9 mouse cellular contexts compared by ENCODE assay signal in the genomic region with DNA sequence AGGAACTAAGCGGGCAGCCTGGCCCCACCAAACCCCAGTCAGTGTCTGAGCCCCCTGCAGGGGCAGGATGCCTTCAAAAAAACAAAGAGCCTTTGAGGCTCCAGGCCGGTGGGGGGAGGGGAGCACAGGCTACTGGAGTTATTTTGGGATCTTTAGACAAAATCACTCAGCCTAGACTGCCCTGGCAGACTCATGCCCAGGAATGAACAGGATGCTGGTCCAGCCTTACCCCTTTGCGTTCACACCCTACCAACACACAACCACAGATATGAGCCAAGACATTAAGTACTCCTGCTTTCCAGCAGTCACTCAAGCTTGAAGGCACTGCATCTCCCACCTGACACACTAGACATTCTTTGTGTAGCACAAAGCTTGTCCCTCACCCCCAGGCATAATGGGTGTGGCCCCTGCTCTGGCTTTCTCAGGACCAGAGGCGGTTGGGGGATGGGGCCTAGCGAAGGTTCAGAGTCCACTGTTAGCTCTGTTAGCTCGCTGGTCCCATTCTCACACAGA. TPM values are rescaled to one million over a fixed set of nuclear protein-coding genes. Genes with fewer than 3 reads are reported as not detected.
DNase-seq lines count a peak whose midpoint lies in the region; ATAC-seq lines count a peak whose summit lies in the region.
"Had no signal": no experiment of that assay in that cellular context is flagged by ENCODE, and none has a peak within 500 bp of the region (broad histone marks: within the 10 kb centered on the region; RNA-seq: fewer than 3 reads in every experiment).

No protein-coding gene starts in this region.

- peak overlapping the region; percentile 44 for H3K4me2 ChIP-seq in forebrain, embryonic 12.5 days
- H3K4me2 ChIP-seq in kidney, embryonic 14.5 days (replicated peaks; ENCODE audit: low read depth, low read length): peak overlapping the region; percentile 22

- H3K4me1 ChIP-seq in forebrain, embryonic 12.5 days: peaks cover 98% of the 10 kb centered on the region
- H3K4me1 ChIP-seq in kidney, embryonic 14.5 days (ENCODE audit: control insufficient read depth, insufficient read depth, low read length): peaks cover 77% of the 10 kb centered on the region

- peak overlapping the region; percentile 92 for H3K27ac ChIP-seq in forebrain, embryonic 12.5 days
- peak overlapping the region; percentile 82 for H3K27ac ChIP-seq in kidney, embryonic 14.5 days (ENCODE audit: low read depth, low read length)

- H3K9ac ChIP-seq in forebrain, embryonic 12.5 days: peak overlapping the region; percentile 51
- no peak overlapping the region for H3K9ac ChIP-seq in kidney, embryonic 14.5 days (ENCODE audit: low read depth, low read length)

- 5% methylated on average over 6 of the region's 6 CpGs for WGBS in forebrain, embryonic 12.5 days
- WGBS in kidney, embryonic 14.5 days: 31% methylated on average over 6 of the region's 6 CpGs

- peak; percentile 50 for ATAC-seq in forebrain, embryonic 12.5 days (ENCODE audit: low FRiP score)
- peak; percentile 65 for ATAC-seq in kidney, embryonic 14.5 days (ENCODE audit: low FRiP score, low TSS enrichment)
- ATAC-seq in erythroid progenitor cell, adult 5-6 weeks (replicated peaks; ENCODE audit: low FRiP score, poor library complexity, severe bottlenecking): no peak

- DNase-seq in layer of hippocampus, adult 9-11 months: peak; percentile 42
- no peak for DNase-seq in layer of hippocampus, adult 8-10 months (ENCODE audit: low spot score in 2 of 2)
- peak; percentile 48 for DNase-seq in lung, postnatal 25 days (ENCODE audit: low spot score)
- DNase-seq in adrenal gland, postnatal 4 days (ENCODE audit: low spot score in 2 of 2): no peak
- DNase-seq in adrenal gland, adult 2 months: no peak

- no peaks in the 10 kb centered on the region for H3K27me3 ChIP-seq in forebrain, embryonic 12.5 days
- H3K27me3 ChIP-seq in kidney, embryonic 14.5 days (ENCODE audit: control insufficient read depth, insufficient read depth, low read length): no peaks in the 10 kb centered on the region

- peak overlapping the region; percentile 11; the same call in 1 of the 2 replicates for H3K4me3 ChIP-seq in forebrain, embryonic 12.5 days (replicated peaks)
- H3K4me3 ChIP-seq in kidney, embryonic 14.5 days (ENCODE audit: low read length): no peak overlapping the region

- no peaks in the 10 kb centered on the region for H3K9me3 ChIP-seq in forebrain, embryonic 12.5 days
- no peaks in the 10 kb centered on the region for H3K9me3 ChIP-seq in kidney, embryonic 14.5 days (ENCODE audit: control insufficient read depth, low read length)

- peaks cover 56% of the 10 kb centered on the region for H3K36me3 ChIP-seq in forebrain, embryonic 12.5 days (replicated peaks)
- peaks cover 51% of the 10 kb centered on the region for H3K36me3 ChIP-seq in kidney, embryonic 14.5 days (ENCODE audit: control insufficient read depth, insufficient read depth, low read length)

RNA-seq across cellular contexts. Expression of gene Agrn, which starts 8.4 kb away (rescaled TPM):
- total RNA-seq in layer of hippocampus, adult 8-10 months (2022): 100 to 1,000 TPM; 125 to 145 (median 144) TPM
- 139 and 152 TPM in 2 replicates for polyA plus RNA-seq in forebrain, embryonic 12.5 days (2016; fragmentation: Nextera tagmentation; extraction: Ambion mirVana)
- polyA plus RNA-seq in kidney, embryonic 14.5 days (2014; fragmentation: Nextera tagmentation; extraction: Ambion mirVana): 61.6 and 83.9 TPM in 2 replicates
- 107 and 119 TPM in 2 replicates for total RNA-seq in erythroid progenitor cell, adult 5-6 weeks (2015; ENCODE audit: low replicate concordance)
- 52.9 and 82.3 TPM in 2 replicates for total RNA-seq in erythroid progenitor cell, adult 5-6 weeks (2017; ENCODE audit: low replicate concordance)
- total RNA-seq in adrenal gland, postnatal 4 days (2021): 100 to 1,000 TPM in 1 of 2 experiments, 10 to 100 TPM in 1; 92.2 to 139 TPM
- total RNA-seq in adrenal gland, adult 2 months (2021): 10 to 100 TPM; 23.2 to 34.1 TPM
- 39.3 and 46.4 TPM in 2 replicates for polyA plus RNA-seq in adrenal gland, adult 2 months (2012; rRNA removed)

RNA-seq across cellular contexts. Expression of gene Isg15, which starts 11.8 kb away (rescaled TPM):
- total RNA-seq in layer of hippocampus, adult 8-10 months (2022): 1 to 10 TPM in 3 of 4 experiments, under 1 TPM in 1; 0.87 to 2.6 (median 1.7) TPM
- 0.64 and 0.79 TPM in 2 replicates for polyA plus RNA-seq in forebrain, embryonic 12.5 days (2016; fragmentation: Nextera tagmentation; extraction: Ambion mirVana)
- 0.36 TPM in 1 of 2 replicates, not detected in the other for polyA plus RNA-seq in kidney, embryonic 14.5 days (2014; fragmentation: Nextera tagmentation; extraction: Ambion mirVana)
- total RNA-seq in erythroid progenitor cell, adult 5-6 weeks (2015; ENCODE audit: low replicate concordance): 32.8 and 101 TPM in 2 replicates
- 71.3 and 108 TPM in 2 replicates for total RNA-seq in erythroid progenitor cell, adult 5-6 weeks (2017; ENCODE audit: low replicate concordance)
- 1 to 10 TPM; 1.9 to 2.8 TPM for total RNA-seq in adrenal gland, postnatal 4 days (2021)
- 1 to 10 TPM; 4.3 to 5.4 TPM for total RNA-seq in adrenal gland, adult 2 months (2021)
- 9.1 and 12.1 TPM in 2 replicates for polyA plus RNA-seq in adrenal gland, adult 2 months (2012; rRNA removed)
- total RNA-seq: layer of hippocampus, postnatal 10 days had no signal

RNA-seq across cellular contexts. Expression of gene AW011738, which starts 14.2 kb away (rescaled TPM):
- 1 to 10 TPM; 5.9 to 7.3 (median 6.3) TPM for total RNA-seq in layer of hippocampus, adult 8-10 months (2022)
- 7.1 and 8.2 TPM in 2 replicates for polyA plus RNA-seq in forebrain, embryonic 12.5 days (2016; fragmentation: Nextera tagmentation; extraction: Ambion mirVana)
- 1.0 and 1.6 TPM in 2 replicates for polyA plus RNA-seq in kidney, embryonic 14.5 days (2014; fragmentation: Nextera tagmentation; extraction: Ambion mirVana)
- total RNA-seq in erythroid progenitor cell, adult 5-6 weeks (2015; ENCODE audit: low replicate concordance): 12.2 and 17.3 TPM in 2 replicates
- 13.1 and 16.0 TPM in 2 replicates for total RNA-seq in erythroid progenitor cell, adult 5-6 weeks (2017; ENCODE audit: low replicate concordance)
- 1 to 10 TPM; 3.7 to 4.8 TPM for total RNA-seq in adrenal gland, postnatal 4 days (2021)
- 1 to 10 TPM; 2.7 to 7.2 TPM for total RNA-seq in adrenal gland, adult 2 months (2021)
- polyA plus RNA-seq in adrenal gland, adult 2 months (2012; rRNA removed): 1.7 and 2.6 TPM in 2 replicates

RNA-seq across cellular contexts. Expression of gene Perm1, which starts 26.8 kb away (rescaled TPM):
- total RNA-seq in layer of hippocampus, adult 8-10 months (2022): under 1 TPM; 0.32 to 0.45 (median 0.38) TPM
- 2.1 and 2.4 TPM in 2 replicates for polyA plus RNA-seq in forebrain, embryonic 12.5 days (2016; fragmentation: Nextera tagmentation; extraction: Ambion mirVana)
- polyA plus RNA-seq in kidney, embryonic 14.5 days (2014; fragmentation: Nextera tagmentation; extraction: Ambion mirVana): 0.67 and 0.92 TPM in 2 replicates
- total RNA-seq in erythroid progenitor cell, adult 5-6 weeks (2015; ENCODE audit: low replicate concordance): 4.2 and 7.2 TPM in 2 replicates
- 3.2 and 5.9 TPM in 2 replicates for total RNA-seq in erythroid progenitor cell, adult 5-6 weeks (2017; ENCODE audit: low replicate concordance)
- total RNA-seq in adrenal gland, postnatal 4 days (2021): 1 to 10 TPM; 4.1 to 4.7 TPM
- 10 to 100 TPM in 1 of 2 experiments, 1 to 10 TPM in 1; 3.9 to 10.2 TPM for total RNA-seq in adrenal gland, adult 2 months (2021)
- polyA plus RNA-seq in adrenal gland, adult 2 months (2012; rRNA removed): 2.4 and 2.6 TPM in 2 replicates

RNA-seq across cellular contexts. Expression of gene Plekhn1, which starts 45.8 kb away (rescaled TPM):
- total RNA-seq in layer of hippocampus, adult 8-10 months (2022): 10 to 100 TPM; 38.2 to 52.2 (median 46.4) TPM
- 27.6 and 28.5 TPM in 2 replicates for polyA plus RNA-seq in forebrain, embryonic 12.5 days (2016; fragmentation: Nextera tagmentation; extraction: Ambion mirVana)
- 17.4 and 20.3 TPM in 2 replicates for polyA plus RNA-seq in kidney, embryonic 14.5 days (2014; fragmentation: Nextera tagmentation; extraction: Ambion mirVana)
- 36.9 and 45.8 TPM in 2 replicates for total RNA-seq in erythroid progenitor cell, adult 5-6 weeks (2015; ENCODE audit: low replicate concordance)
- 23.7 and 40.3 TPM in 2 replicates for total RNA-seq in erythroid progenitor cell, adult 5-6 weeks (2017; ENCODE audit: low replicate concordance)
- total RNA-seq in adrenal gland, postnatal 4 days (2021): 10 to 100 TPM; 26.9 to 27.8 TPM
- 10 to 100 TPM; 18.7 to 23.9 TPM for total RNA-seq in adrenal gland, adult 2 months (2021)
- 62.2 and 69.6 TPM in 2 replicates for polyA plus RNA-seq in adrenal gland, adult 2 months (2012; rRNA removed)

Comparison
In these comparisons a context has a peak if more than half of its experiments do, and no peak if none do; other contexts are left out.
1. DNase-seq: peak in layer of hippocampus, adult 9-11 months (single experiment) and lung, postnatal 25 days (single experiment); none in layer of hippocampus, adult 8-10 months (0 of 2), adrenal gland, postnatal 4 days (0 of 2) and adrenal gland, adult 2 months (single experiment).
2. RNA of gene Isg15, which starts 11.8 kb away (total RNA-seq): 32.8 to 108 TPM in erythroid progenitor cell, adult 5-6 weeks; 4.3 to 5.4 TPM in adrenal gland, adult 2 months, 1.9 to 2.8 TPM in adrenal gland, postnatal 4 days and 0.87 to 2.6 TPM in layer of hippocampus, adult 8-10 months; every median in the first group is over 4 times any median in the second.